Mouse (Mus musculus) midbrain, postnatal 0 days (tissue): ENCODE data around the gene Ccdc47. TPM values are rescaled to one million over a fixed set of nuclear protein-coding genes. Genes with fewer than 3 reads are reported as not detected.

Experiments
- ATAC-seq: fragments of 200-750 bp; cut with Nextera tagmentation; 2 replicates; pipeline ENCODE4 v1.8.0; 2017; ENCODE audit warnings: moderate number of reproducible peaks, mild to moderate bottlenecking, moderate TSS enrichment, moderate library complexity; ENCODE audit not compliant: low FRiP score
- DNase-seq: peaks from one replicate; pipeline ENCODE4 v3.0.0-alpha.2; 2015; ENCODE audit warnings: low spot score
- H3K27ac ChIP-seq: fragments of 300-500 bp; sonication (generic); 2 replicates; pipeline ENCODE4 v1.5.1; 2014; ENCODE audit warnings: low read depth, mild to moderate bottlenecking, low read length, mixed read lengths
- H3K27me3 ChIP-seq: fragments of 300-500 bp; sonication (generic); 2 replicates; pipeline ENCODE4 v1.6.1; 2014; ENCODE audit warnings: low read length, control low read depth, mixed read lengths; ENCODE audit not compliant: insufficient read depth
- H3K36me3 ChIP-seq: fragments of 300-500 bp; sonication (generic); 2 replicates; pipeline ENCODE4 v1.6.1; 2014; ENCODE audit warnings: low read length, control low read depth, mixed read lengths; ENCODE audit not compliant: insufficient read depth
- H3K4me1 ChIP-seq: fragments of 300-500 bp; sonication (generic); 2 replicates; pipeline ENCODE4 v1.6.1; 2014; ENCODE audit warnings: mild to moderate bottlenecking, control low read depth, antibody characterized with exemption, low read length, mixed read lengths; ENCODE audit not compliant: insufficient read depth
- H3K4me2 ChIP-seq: fragments of 300-500 bp; sonication (generic); 2 replicates; pipeline ENCODE4 v1.6.1; 2014; ENCODE audit warnings: low read depth, mild to moderate bottlenecking, low read length, mixed read lengths; ENCODE audit not compliant: poor library complexity, severe bottlenecking
- H3K4me3 ChIP-seq: fragments of 300-500 bp; sonication (generic); 2 replicates; pipeline ENCODE4 v1.5.1; 2014; ENCODE audit warnings: low read depth, mild to moderate bottlenecking, low read length, moderate library complexity
- H3K9ac ChIP-seq: fragments of 300-500 bp; sonication (generic); replicated peaks from 2 replicates; pipeline ENCODE4 v1.6.1; 2014; ENCODE audit warnings: mild to moderate bottlenecking, low read length, moderate library complexity, mixed read lengths; ENCODE audit not compliant: poor library complexity, severe bottlenecking
- H3K9me3 ChIP-seq: fragments of 300-500 bp; sonication (generic); 2 replicates; pipeline ENCODE4 v1.6.1; 2016; ENCODE audit warnings: low read length, control low read depth
- CTCF ChIP-seq: IDR thresholded peaks from 2 replicates; pipeline ENCODE4 v1.5.1; 2016; ENCODE audit warnings: antibody characterized with exemption, mild to moderate bottlenecking
- WGBS: fragments of 180-500 bp; shearing (Covaris S2); extraction: QIAGEN DNeasy Blood & Tissue Kit; methylation state at CpG from one replicate; pipeline ENCODE4 v1.1.7; 2014; 5-methylcytosine and 5-hydroxymethylcytosine counted together
- polyA plus RNA-seq: library from polyadenylated mRNA; unstranded; fragments of >200 nt; fragmentation: Nextera tagmentation; extraction: Ambion mirVana; gene quantifications from 2 replicates; pipeline ENCODE4 v1.2.1, GENCODE M21; 2015
- total RNA-seq: library from RNA; depleted of rRNA; stranded (reverse); fragments of >200 nt; gene quantifications from 2 replicates; pipeline ENCODE4 v1.2.3, GENCODE M21; 2014

Gene Ccdc47
- total and polyA plus RNA-seq, 2 experiments from 2014 or later = 31.7 to 94.9 TPM

GRCm38 (mm10) chr11:106180449-106180801, 35.7 kb downstream of the Ccdc47 start:
- 96% methylated on average over 2 of the region's 2 CpGs for WGBS
- no peak overlapping the region for H3K4me2 ChIP-seq
- H3K9me3 ChIP-seq = no peaks in the 10 kb centered on the region
- H3K27me3 ChIP-seq = no peaks in the 10 kb centered on the region
- no peak for DNase-seq
- H3K4me1 ChIP-seq = no peaks in the 10 kb centered on the region
- no peak overlapping the region for H3K27ac ChIP-seq
- H3K36me3 ChIP-seq = peaks cover 10% of the 10 kb centered on the region
- no peak overlapping the region for H3K9ac ChIP-seq
- ATAC-seq = no peak
- H3K4me3 ChIP-seq = no peak overlapping the region
- no peak for TF ChIP-seq CTCF

- Histone ChIP-seq H3K4me2 (no peak overlapping the region), H3K9me3 (no peaks in the 10 kb centered on the region), H3K4me1 (no peaks in the 10 kb centered on the region), H3K4me3 (no peak overlapping the region), H3K9ac (no peak overlapping the region), H3K36me3 (peaks cover 10% of the 10 kb centered on the region), H3K27ac (no peak overlapping the region), H3K27me3 (no peaks in the 10 kb centered on the region)
- no peak for DNase-seq
- TF ChIP-seq CTCF = no peak
- 86% methylated on average over 7 of the region's 7 CpGs for WGBS
- no peak for ATAC-seq
Measured at GRCm38 (mm10) chr11:106179711-106180448, 36.3 kb downstream of the Ccdc47 start.

GRCm38 (mm10) chr11:106178036-106178782, 37.9 kb downstream of the Ccdc47 start:
- Histone ChIP-seq H3K9ac (no peak overlapping the region), H3K27ac (no peak overlapping the region), H3K4me3 (no peak overlapping the region), H3K27me3 (no peaks in the 10 kb centered on the region), H3K4me2 (no peak overlapping the region), H3K36me3 (peaks cover 8% of the 10 kb centered on the region), H3K9me3 (no peaks in the 10 kb centered on the region), H3K4me1 (no peaks in the 10 kb centered on the region)
- no peak for ATAC-seq
- TF ChIP-seq CTCF = no peak
- DNase-seq = no peak
- 83% methylated on average over 5 of the region's 5 CpGs for WGBS

- no peak for TF ChIP-seq CTCF
- 90% methylated on average over 5 of the region's 5 CpGs for WGBS
- H3K9ac ChIP-seq = no peak overlapping the region
- ATAC-seq = no peak
- H3K4me1 ChIP-seq = no peaks in the 10 kb centered on the region
- no peaks in the 10 kb centered on the region for H3K9me3 ChIP-seq
- H3K36me3 ChIP-seq = peaks cover 13% of the 10 kb centered on the region
- H3K27ac ChIP-seq = no peak overlapping the region
- H3K4me3 ChIP-seq = no peak overlapping the region
- H3K4me2 ChIP-seq = no peak overlapping the region
- DNase-seq = no peak
- H3K27me3 ChIP-seq = no peaks in the 10 kb centered on the region
Measured at GRCm38 (mm10) chr11:106176372-106176771, 39.8 kb downstream of the Ccdc47 start.

- DNase-seq (no peak), ATAC-seq (no peak)
- no peaks in the 10 kb centered on the region for H3K9me3 ChIP-seq
- H3K27ac ChIP-seq = no peak overlapping the region
- no peak overlapping the region for H3K9ac ChIP-seq
- H3K27me3 ChIP-seq = no peaks in the 10 kb centered on the region
- H3K36me3 ChIP-seq = peaks cover 9% of the 10 kb centered on the region; the same call in 1 of the 2 replicates
- H3K4me1 ChIP-seq = no peaks in the 10 kb centered on the region
- no peak overlapping the region for H3K4me2 ChIP-seq
- H3K4me3 ChIP-seq = no peak overlapping the region
- TF ChIP-seq CTCF = no peak
- 79% methylated on average over 3 of the region's 3 CpGs for WGBS
Measured at GRCm38 (mm10) chr11:106175081-106175480, 41.1 kb downstream of the Ccdc47 start.

- Histone ChIP-seq H3K9me3 (no peaks in the 10 kb centered on the region), H3K4me3 (no peak overlapping the region), H3K27me3 (no peaks in the 10 kb centered on the region), H3K4me2 (no peak overlapping the region), H3K27ac (no peak overlapping the region), H3K4me1 (no peaks in the 10 kb centered on the region), H3K36me3 (peaks cover 9% of the 10 kb centered on the region; the same call in 1 of the 2 replicates), H3K9ac (no peak overlapping the region)
- no peak for TF ChIP-seq CTCF
- 86% methylated on average over 5 of the region's 5 CpGs for WGBS
- ATAC-seq (no peak), DNase-seq (no peak)
Measured at GRCm38 (mm10) chr11:106174372-106174771, 41.8 kb downstream of the Ccdc47 start.
